Mouse (Mus musculus): ENCODE measurements around the gene Slc6a21.

The Slc6a21 gene

GRCm38 (mm10) chr7:45313495-45313894, 36.2 kb downstream of the Slc6a21 start:
- WGBS = 48% methylated on average over 9 of the region's 9 CpGs

GRCm38 (mm10) chr7:45315182-45315701, 37.9 kb downstream of the Slc6a21 start:
- 49% methylated on average over 10 of the region's 10 CpGs for WGBS

GRCm38 (mm10) chr7:45316536-45316935, 39.2 kb downstream of the Slc6a21 start:
- 94% methylated on average over 14 of the region's 14 CpGs for WGBS

- 90% methylated on average over 4 of the region's 4 CpGs for WGBS
Measured at GRCm38 (mm10) chr7:45322245-45322644, 44.9 kb downstream of the Slc6a21 start.

GRCm38 (mm10) chr7:45323069-45323468, 45.8 kb downstream of the Slc6a21 start:
- WGBS = 89% methylated on average over 5 of the region's 5 CpGs

- 51% methylated on average over 13 of the region's 13 CpGs for WGBS
Measured at GRCm38 (mm10) chr7:45328841-45329475, 51.6 kb downstream of the Slc6a21 start.

GRCm38 (mm10) chr7:45331502-45331901, 54.2 kb downstream of the Slc6a21 start:
- 81% methylated on average over 6 of the region's 6 CpGs for WGBS

- 3% methylated on average over 21 of the region's 22 CpGs for WGBS
Measured at GRCm38 (mm10) chr7:45332685-45333425, 55.5 kb downstream of the Slc6a21 start.

GRCm38 (mm10) chr7:45333431-45333982, 56.2 kb downstream of the Slc6a21 start, which contains the start of gene Trpm4:
Trpm4 (minus strand) TSS chr7:45333780.
- WGBS = under 1% methylated on average over 38 of the region's 38 CpGs

GRCm38 (mm10) chr7:45334605-45335004, 57.3 kb downstream of the Slc6a21 start:
- WGBS = 43% methylated on average over 3 of the region's 3 CpGs

- WGBS = 39% methylated on average over 5 of the region's 5 CpGs
Measured at GRCm38 (mm10) chr7:45335056-45335455, 57.7 kb downstream of the Slc6a21 start, which contains the start of gene Hrc. Hrc (plus strand) TSS chr7:45335290.

- 92% methylated on average over 4 of the region's 4 CpGs for WGBS
Measured at GRCm38 (mm10) chr7:45336319-45336718, 59.0 kb downstream of the Slc6a21 start.

- 16% methylated on average over 4 of the region's 4 CpGs for WGBS
Measured at GRCm38 (mm10) chr7:45337469-45337868, 60.2 kb downstream of the Slc6a21 start.

- 12% methylated on average over 14 of the region's 14 CpGs for WGBS
Measured at GRCm38 (mm10) chr7:45338161-45338911, 61.0 kb downstream of the Slc6a21 start.
